Mouse (Mus musculus) erythroid progenitor cell, adult 5-6 weeks (primary cell): ENCODE measurements around the gene Fam160b1. TPM values are rescaled to one million over a fixed set of nuclear protein-coding genes. Genes with fewer than 3 reads are reported as not detected.

Source experiments
- ATAC-seq: replicated peaks from 2 replicates; pipeline ENCODE4 v1.8.0; 2016; ENCODE audit warnings: moderate number of reproducible peaks, mild to moderate bottlenecking, moderate TSS enrichment, inconsistent platforms; ENCODE audit not compliant: poor library complexity, low FRiP score, severe bottlenecking
- total RNA-seq, 2 experiments: library from RNA; stranded (forward) in 1 of 2; stranded (reverse) in 1 of 2; fragments of 150-400 nt in 1 of 2; fragments of 186-747, 209-891 nt in 1 of 2; gene quantifications; 2 replicates each; pipeline versions ENCODE4 v1.2.3 to v1.2.4; 2015 to 2017; ENCODE audit warnings: low replicate concordance in 2 of 2

Fam160b1 gene
- total RNA-seq, 2 experiments from 2014 or later, result 8.5 to 20.1 TPM

GRCm38 (mm10) chr19:57413170-57413569 lies 52.7 kb downstream of the Fam160b1 start:
- no peak for ATAC-seq

DNA sequence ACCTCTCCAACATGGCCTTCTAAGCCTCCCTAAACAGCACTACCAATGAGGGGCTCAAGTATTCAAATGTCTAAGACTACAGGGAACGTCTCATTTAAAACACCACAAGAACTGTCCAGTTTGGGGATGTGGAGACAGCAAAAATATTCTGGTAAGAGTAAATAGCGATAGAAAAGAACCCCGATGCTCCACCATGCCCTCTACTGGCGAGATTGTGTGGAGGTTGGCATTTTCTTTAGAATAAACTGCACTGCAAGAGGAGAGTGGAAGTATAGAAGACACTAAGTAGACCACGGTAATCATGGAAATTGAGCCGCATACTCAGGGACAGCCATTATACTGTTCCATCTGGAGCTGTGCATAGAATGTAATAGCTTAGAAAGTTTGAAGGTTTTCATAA lies 53.4 kb downstream of the Fam160b1 start:
- no peak for ATAC-seq

DNA sequence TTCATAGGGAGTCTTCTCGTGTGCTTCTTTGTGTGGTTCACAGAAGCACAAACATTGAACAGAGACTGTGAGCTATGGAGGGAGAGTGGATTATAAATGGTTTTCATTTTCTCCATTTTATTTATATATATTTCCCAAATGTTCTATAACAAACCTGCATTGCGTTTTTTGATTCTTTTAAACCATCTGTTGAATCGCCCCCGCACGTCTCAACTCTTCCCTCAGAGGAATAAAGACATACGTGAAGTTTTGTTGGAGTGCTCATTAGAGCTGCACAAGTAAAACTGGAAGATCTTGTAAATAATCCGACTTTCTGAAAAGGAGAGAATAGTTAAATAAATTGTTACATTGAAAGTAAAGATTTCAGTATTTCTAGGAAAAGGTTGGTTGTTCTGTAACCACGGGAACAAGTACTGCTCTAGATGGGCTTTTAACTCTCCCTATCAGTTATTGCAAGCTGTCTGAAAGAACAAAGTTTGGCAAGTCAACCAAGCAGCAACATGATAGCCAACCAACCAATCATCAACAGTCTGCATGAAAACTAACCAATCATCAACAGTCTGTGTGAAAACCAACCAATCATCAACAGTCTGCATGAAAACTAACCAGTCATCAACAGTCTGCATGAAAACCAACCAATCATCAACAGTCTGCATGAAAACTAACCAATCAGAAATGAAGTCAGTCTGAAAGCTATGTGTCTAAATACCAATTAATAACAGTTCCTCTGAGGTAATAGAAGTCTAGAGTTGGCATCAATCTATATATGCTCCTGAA lies 54.7 kb downstream of the Fam160b1 start:
- ATAC-seq, result no peak

GRCm38 (mm10) chr19:57417800-57418580 lies 57.5 kb downstream of the Fam160b1 start:
- no peak for ATAC-seq

GRCm38 (mm10) chr19:57423402-57423801 lies 62.9 kb downstream of the Fam160b1 start:
- no peak for ATAC-seq

DNA sequence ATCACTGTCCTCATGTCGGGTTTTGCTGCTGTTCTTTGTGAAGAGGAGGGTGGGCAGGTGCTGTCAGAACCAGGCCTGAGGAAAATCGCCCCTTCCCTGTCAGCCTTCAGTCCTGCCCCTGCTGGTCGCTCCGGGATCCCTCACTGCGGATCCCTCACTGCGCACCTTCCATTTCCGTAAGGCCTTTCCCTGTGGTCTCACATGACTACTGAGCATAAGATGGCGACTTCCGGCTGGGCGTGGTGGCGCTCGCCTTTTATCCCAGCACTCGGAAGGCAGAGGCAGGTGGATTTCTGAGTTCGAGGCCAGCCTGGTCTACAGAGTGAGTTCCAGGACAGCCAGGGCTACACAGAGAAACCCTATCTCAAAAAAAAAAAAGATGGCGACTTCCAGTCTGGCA lies 64.8 kb downstream of the Fam160b1 start:
- ATAC-seq, result no peak

DNA sequence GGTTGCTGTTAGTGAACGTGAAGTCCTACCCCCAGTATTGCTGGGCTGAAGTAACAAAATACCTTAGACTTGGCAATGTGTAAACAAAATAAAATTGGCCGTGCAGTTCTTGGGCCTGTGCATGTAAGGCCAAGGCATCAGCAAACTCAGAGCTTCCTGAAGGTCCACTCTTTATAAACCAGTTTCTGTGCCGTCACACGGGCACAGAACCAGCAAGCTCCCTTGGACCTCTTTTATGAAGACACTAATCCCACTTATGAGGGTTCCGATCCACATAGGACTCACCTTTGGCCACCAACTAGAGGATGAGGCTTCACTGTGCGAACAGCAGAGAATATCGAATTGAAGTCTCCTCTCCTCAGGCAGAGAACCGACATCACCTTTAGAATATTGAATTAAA lies 66.4 kb downstream of the Fam160b1 start:
- ATAC-seq, result no peak

DNA sequence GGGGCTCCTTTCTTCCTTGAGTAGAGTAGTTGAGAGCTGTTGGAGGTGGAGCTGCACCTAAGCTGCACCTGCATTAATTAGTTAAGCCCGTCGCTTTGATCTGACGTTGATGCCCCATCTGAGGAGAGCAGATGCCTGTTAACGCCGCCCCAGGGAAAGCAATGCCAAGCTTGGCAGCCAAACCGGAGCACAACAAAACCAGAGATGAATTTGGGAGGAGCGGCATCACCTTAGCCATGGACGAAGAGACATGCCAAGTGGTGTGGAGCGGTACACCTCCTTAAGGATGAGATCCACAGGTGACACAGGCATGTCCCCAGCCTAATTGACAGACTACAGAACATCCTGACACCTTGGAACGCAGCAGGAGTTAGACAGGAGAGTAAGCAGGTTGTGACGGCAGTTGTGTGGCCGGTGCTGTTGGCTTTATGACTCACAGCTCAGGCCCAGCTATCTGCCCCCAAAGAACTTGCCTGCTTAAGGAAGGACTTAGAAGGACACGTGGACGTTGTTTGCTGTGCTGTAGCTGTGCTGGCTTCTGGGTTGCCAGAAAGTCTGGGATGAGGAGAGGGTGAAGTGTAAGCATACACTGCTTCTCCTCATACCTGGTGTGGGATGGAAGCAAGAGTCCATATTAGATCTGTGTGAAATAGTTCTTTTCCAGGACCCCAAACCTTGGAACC lies 67.4 kb downstream of the Fam160b1 start:
- ATAC-seq, result no peak

DNA sequence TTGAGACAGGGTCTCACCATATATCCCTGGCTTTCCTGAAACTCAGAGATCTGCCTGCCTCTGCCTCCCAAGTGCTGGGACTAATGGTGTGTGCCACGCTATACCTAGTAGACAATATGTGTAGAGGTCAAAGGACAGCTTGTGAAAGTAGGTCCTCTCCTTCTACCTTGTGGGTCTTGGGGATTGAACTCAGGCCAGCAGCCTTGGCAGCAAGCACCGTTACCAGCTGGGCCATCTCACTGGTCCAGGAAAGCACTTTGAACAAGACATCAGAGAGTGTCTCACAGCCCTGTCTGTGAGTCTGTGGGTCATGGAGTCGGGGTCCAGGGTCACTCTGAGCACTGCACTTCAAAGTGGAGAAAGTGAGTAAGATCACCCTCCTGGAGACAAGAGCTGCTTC lies 68.2 kb downstream of the Fam160b1 start:
- ATAC-seq, result no peak

DNA sequence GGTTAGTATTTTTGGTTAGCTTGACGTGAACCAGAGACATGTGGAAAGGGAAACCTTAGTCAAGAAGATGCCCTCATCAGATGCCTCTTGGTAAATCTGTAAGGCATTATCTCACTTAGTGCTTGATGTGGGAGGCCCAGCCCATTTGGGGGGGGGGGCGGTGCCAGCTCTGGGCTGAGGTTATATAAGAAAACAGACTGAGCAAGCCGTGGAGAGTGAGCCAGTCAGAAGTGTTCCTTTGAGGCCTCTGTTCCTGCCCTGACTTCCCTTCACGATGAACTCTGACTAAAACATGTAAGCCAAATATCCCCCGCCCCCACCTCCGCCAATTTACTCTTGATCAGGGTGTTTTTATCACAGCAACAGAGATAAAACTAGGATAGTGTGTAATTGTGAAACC lies 69.4 kb downstream of the Fam160b1 start:
- no peak for ATAC-seq

- no peak for ATAC-seq
Observed at GRCm38 (mm10) chr19:57431476-57431875, 71.0 kb downstream of the Fam160b1 start.

DNA sequence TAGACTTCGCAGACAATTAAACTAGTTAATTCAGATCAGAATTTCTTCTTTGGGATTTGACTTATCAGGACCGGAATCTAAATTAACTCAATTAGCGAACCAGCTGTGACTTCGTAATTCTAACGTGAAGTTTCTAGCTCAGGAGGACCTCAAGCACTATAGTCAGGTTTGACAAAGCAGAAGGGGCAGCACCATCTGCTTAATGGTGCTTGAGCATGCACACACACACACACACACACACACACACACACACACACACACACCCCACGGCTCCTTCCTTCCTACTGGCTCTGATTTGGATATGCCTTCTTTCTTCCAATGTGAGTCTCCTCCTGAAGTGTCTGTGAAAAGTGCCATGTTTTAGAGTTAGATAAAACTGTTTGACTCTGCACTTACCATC lies 73.5 kb downstream of the Fam160b1 start:
- no peak for ATAC-seq

GRCm38 (mm10) chr19:57436586-57437021 lies 76.1 kb downstream of the Fam160b1 start:
- no peak for ATAC-seq

DNA sequence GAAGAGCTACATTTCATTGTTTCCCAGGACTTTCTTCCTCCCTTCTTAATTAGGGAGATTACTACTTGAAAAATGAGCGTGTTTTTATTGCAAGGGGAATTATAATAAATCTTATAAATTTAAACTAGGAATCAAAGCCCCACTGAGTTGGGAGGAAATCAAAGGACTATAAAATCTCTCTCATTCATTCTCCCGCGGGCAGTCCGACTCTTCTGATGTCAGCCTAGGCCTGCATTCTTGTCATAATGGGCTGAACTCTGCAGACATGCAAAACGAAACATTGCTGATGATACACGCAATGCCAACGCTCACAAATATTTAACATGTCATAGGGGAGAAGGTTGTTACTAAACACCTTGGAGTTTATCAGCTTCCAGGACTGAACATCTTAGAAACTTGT lies 76.6 kb downstream of the Fam160b1 start:
- ATAC-seq, result no peak

Other genes with a start within 250 kb of the Fam160b1 start
- 12.6 and 18.4 TPM in 2 replicates for gene Ablim1, start 45.8 kb upstream of the Fam160b1 start, total RNA-seq (2015; ENCODE audit: low replicate concordance)
- 7.6 and 10.0 TPM in 2 replicates for gene Ablim1, start 45.8 kb upstream of the Fam160b1 start, total RNA-seq (2017; ENCODE audit: low replicate concordance)
- gene Trub1, start 92.2 kb downstream of the Fam160b1 start, total RNA-seq (2015; ENCODE audit: low replicate concordance), result not detected in 2 replicates
- gene Trub1, start 92.2 kb downstream of the Fam160b1 start, total RNA-seq (2017; ENCODE audit: low replicate concordance), result 2.7 TPM in 1 of 2 replicates, not detected in the other